Mouse (Mus musculus) megakaryocyte-erythroid progenitor cell, adult 5-6 weeks (primary cell): ENCODE measurements around the gene Grid1. TPM values are rescaled to one million over a fixed set of nuclear protein-coding genes. Genes with fewer than 3 reads are reported as not detected.

Experiments used
- ATAC-seq: replicated peaks from 2 replicates; pipeline ENCODE4 v1.8.0; 2016; ENCODE audit warnings: mild to moderate bottlenecking, inconsistent platforms; ENCODE audit not compliant: severe bottlenecking, poor library complexity, low FRiP score, low TSS enrichment
- total RNA-seq, 2 experiments: library from RNA; stranded (forward) in 1 of 2; stranded (reverse) in 1 of 2; fragments of 200-1000, 215-1000 nt in 1 of 2; fragments of >200 nt in 1 of 2; fragmentation: Nextera tagmentation in 1 of 2; gene quantifications; 2 replicates each; pipeline ENCODE4 v1.2.3; 2014 to 2017

Gene Grid1
- total RNA-seq, 2 experiments from 2014 or later = not detected

DNA sequence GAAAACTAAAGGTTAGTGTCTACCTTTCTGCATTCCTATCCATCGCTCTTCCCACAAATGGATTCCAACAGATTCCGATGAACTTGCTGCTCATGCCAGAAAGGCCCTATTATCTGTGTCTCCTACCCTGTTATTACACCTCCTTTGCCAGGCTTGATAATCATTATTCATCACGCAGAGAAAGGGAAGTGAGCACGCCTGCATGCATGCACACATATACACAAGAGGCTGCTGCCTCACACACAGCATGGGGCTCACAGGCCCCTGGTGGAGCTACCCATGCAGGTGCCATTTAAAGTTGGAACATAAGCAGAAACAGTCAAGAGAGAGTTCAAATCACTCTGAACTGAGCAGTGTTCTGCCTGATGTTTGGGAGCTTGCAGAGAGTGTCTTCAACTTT is 450.4 kb downstream of the Grid1 start:
- no peak for ATAC-seq

DNA sequence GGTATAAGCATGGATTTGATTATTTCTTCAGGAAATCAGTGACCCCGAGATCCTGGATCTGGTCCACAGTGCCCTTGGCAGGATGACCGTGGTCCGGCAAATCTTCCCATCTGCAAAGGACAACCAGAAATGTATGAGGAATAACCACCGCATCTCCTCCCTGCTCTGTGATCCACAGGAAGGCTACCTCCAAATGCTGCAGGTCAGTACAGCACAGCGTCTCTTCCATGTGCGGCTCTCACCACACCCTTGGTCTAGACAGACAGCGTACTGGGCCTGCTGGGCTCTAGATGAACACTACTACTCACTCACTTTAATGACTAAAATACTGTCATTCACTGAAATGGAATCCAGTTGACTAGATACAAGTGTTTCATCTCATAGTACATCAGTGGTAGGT is 489.3 kb downstream of the Grid1 start:
- no peak for ATAC-seq

DNA sequence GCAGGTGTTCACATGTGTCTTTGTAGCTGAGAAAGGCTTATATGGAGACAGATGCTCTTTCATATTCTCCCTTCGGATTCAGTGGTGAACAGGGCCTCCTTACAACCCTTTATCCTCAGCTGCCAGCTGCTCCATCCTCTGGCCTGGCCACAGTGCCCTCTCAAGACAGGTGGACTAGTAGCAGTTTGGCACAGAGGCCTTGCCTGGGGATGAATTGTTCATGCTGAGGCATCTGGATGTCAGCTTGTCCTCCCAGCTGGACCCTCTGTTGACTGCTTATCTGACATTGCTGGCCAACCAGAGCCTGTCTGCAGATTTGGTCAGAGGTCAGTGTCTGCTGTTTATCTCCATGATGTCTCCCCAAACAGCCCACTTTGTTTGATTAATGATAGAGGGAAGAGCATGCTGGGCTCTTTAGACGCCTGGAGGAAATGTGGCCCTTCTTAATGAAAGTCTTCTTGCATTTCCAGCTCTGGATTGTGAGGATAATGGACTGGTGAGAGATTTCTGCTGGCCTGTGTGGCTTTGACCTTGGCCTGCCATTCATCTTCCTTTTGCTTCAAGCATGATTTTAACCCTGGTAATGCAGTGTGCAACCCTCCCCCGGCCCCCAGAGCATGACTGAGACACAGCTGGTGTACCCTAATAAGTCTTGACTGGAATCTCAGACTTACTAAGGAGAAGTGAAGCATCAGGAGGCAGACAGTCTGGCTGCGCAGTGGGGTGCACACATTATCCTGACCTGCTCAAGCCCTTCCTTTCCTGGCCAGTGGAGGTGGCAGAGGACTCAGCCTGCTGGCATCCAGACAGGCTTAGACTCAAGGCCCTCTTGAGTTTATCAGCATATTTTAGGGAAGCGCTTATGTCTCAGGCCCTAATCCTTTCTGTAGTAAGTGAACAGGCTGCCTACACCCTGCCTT is 493.7 kb downstream of the Grid1 start:
- no peak for ATAC-seq

DNA sequence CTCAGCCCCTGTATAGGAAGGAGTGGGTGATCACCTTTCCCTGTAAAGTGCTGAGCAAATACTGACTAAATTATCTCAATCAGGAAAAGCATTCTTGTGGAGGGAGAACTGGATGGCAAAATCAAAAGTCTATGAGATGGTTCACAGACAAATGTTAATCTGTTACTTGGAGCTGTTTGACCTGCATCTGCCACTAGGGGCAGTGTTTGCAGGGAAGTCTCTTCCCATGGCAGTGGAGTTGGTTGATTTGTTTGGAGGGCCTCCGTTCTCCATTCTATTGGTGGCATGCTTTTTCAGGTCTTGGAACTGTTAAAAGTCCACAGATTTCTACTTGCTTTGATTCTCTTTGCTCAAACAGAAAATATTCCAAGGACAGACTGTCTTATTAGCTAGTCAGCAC is 506.4 kb downstream of the Grid1 start:
- no peak for ATAC-seq

DNA sequence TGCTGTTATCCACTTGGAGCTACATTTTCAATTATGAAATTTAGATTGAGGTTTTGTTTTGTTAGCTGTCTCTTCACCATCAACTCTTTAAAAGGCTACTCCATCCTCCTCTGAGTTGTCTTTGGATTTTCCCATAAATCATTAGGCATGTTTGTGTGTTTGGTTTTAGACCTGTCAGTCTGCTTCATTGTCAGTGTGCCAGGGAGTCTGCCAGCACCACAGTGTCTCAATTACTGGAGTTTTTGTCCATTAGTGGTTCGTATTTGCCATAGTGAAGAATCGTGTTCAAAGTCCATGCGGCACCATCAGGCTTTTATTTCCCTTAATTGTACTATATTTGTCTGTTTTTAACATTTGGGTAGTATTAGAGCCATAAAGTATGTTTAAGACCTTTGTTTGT is 516.7 kb downstream of the Grid1 start:
- no peak for ATAC-seq

DNA sequence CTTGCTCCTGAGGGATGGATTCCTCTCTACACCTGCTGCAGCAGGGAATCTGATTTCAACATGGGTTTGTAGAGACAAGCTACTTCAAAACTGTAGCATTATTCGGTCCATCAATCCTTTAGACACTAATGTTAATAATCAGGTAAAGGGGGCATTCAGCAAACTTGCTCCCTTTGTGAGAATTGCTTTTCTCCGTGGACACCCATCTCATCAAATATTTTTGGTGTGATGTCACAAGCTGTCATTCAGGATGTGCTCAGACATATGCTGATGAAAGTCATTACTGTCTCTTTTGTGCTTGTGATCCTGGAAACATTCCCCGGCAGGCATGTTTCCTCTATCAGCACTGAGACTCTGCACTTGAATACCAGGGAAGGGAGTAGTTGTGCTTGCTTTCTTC is 536.1 kb downstream of the Grid1 start:
- ATAC-seq = no peak

DNA sequence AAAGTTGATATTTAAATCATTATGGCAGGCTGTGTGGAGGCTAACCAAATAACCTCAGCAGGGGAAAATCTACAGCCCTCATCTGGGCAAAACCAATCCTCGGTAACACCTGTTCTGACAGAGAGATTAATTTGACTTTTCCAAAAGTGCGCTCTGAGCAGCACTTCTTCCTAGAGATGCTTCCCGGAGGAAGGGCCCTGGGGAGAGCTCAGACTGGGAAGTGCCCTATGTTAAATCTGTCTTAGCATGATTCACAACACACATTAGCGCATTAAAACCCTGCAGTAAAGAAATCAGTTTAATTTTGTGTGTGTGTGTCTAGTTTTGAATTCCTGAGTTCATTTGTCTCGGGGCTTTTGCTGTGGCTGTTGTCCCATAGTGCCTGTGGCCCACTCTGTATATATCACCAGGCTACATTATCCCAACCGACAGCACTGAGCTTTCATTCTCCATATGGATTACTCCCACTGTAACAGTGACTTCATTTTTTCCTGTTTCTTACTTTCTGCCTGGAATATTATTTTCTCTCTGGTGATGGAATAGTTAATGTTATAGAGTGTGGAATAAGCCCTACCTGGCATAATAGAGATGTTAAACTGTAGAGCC is 536.7 kb downstream of the Grid1 start:
- ATAC-seq = no peak

DNA sequence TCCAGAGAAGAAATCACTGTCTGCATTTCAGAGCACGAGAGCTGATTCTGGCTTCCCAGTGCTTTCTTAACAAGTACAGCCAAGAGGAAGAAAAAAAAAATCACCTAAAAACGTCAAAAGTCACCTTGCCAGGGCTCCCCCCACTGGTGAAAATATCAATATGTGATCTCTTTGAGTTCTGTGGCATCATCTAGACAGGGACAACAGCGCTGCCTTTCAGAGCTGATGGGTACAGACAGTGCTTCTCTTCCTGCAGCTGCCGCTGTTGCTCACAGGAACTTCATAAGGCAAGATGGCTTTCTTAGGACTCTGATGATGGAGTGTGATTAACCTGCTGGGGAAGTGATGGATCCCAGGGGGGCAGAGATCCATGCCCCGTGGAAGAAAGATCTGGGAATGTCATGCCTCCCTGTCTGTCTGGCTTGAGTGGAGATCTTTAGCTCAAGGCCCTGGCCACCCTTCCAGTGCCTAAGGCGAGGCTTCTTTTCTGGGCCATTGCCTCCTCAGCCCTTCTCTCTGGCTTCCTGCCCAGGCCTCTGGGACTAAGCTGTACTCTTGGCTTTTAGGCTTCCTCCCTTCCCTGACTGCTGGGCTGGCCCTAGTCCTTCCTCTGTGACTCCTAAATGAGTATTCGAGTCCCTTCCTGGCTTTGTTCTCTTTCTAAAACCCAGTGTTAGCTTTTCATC is 538.4 kb downstream of the Grid1 start:
- ATAC-seq = no peak

DNA sequence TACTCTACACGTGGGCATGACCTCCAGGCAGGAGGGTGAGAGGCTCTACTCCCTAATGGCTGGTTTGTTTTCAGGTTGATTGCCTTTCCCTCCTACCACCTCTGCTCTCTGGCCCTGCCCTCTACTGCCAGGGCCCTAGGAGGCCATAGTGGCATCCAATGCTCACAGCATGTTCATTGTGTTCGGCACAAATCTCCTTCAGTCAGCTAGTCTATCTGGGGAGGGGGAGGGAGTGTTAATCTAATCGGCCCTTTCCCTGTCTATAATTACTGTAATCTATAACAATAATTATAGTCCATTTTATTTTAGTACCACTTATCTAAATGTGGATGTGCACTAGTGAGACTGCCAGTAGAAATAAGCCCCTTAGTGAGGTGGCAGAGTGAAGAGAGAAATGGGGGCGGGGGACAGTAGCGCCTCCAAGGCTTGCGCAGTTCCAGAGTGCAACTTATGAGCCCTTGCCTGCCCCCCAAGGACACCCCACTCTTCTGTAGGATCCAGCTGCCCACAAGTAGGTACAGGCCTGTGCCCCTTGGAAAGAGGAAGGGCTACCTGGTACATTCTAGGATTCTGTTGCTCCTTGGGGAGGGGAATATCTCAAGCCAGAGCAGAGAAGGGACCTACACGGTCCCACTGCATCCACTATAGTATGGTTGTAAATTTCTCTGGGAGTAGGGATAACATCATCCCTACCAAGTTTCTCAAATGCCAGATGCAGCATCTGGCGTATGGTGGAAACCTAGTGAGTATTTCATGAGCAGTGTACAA is 545.5 kb downstream of the Grid1 start:
- ATAC-seq = no peak

DNA sequence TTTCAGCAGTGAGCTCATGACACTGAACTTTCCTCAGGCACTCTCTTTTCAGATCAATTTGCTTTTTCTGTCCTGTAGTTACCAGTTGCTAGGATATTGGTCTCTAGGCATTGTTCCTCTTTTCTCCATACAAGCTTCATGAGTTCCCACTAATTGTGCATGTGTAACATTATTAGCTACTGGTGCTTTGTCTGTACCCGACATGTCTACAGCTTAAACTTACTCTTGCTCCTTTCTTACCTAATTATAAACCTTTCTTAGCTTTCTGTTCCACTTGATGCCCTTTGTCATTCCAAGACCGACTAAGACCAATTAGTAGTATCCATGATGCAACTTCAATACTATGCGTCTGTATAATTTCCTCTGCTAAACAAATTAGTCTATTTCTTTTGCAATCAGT is 554.5 kb downstream of the Grid1 start:
- ATAC-seq = no peak

DNA sequence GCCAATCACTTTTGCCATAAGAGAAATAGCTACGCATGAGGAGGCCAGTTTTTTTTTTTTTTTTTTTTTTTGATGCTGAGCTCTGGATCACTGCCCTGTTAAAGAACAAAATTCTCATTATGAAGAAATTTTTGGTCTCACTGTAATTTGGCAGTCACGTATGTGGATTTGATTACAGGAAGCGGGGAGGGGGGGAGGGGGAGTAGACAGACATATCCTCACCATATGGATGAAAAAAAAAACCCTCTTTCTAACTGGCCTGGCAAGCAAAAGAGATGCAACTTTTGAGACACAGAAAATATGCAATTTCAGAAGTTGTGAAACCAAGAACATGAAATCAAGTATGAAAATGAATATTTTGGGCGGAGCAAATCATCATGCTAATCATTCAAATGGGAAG is 573.7 kb downstream of the Grid1 start:
- ATAC-seq = no peak

DNA sequence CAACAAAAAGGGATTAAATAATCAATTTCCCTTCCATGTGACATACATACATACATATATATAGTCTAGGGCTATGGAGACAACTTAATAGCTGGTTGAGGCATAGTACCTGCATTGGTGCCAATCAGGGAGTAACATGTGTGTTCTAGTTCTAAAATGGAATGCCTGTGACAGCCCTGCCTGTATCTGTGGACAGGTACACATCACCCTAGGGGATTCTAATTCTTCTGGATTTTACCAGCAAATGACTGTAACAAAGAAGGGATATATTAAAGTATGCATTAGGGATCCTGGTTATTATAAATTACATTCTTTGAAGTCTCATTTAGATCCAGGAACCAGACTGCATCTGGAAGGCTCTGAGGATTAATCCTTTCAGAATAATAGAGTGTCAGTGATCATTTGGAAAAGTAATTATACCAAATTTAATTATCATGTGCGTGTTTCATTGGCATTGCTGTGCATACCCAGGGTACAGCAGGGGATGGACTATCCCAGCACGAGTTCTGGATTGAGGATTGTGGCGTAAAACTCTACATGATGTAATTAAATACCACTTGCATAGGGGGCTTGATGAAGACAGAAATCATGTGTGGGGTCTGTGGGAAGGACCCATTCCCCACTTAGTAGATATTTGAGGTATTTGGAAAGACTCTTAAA is 584.5 kb downstream of the Grid1 start:
- ATAC-seq = no peak

DNA sequence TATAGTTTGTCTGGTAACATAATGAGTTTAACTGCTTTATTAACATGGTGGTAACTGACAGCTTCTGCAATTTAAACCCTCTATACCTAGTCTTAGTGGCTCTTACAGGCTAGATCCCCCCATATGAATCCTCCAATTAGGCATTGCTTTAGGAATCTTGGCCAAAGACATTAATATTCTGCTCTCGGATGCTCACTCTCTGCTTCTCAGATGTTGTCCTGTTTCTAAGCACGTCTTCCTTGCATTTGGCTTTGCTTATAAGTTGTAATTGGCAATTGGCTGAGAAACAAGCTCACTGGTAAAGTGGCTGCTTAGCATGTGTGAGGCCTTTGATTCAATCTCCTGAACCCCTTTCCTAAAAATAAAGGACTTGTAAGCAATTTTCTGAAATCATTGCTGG is 610.4 kb downstream of the Grid1 start:
- no peak for ATAC-seq

DNA sequence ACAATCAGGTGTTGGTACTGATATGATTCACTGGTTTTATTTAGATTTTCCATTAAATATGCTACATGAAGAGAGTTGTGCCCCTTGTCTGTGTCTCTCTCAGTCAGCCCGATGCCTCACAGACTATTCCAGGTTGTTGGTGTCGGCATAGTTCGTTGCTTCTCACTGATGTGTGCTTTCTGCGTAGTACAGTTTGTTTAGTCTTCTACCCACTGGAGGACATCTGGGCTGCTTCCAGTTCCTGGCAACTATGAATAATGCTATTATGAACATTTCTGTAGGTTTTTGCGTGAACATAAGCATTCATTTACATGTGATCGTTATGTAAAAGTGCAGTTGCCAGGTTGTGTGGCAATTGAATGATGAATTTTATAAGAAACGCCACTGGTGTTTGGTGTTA is 633.8 kb downstream of the Grid1 start:
- no peak for ATAC-seq

DNA sequence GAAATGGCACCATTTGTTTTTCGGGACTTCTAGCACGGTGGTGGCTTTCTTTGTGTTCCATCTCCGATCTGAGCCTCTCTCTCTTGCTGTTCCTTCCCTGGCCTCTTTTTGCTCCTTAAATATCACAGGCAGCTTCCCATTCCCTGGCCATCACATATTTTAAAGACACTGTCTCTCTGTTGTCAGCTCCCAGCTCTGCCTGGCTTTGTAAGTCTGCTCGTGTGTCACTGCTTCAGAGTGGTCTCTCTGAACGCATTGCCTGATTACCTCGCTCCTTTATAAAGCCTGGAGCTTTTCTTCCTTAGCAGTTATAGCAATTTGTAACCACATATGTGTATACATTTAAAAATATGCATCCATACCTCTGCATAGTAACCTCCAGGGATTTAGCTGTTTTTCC is 648.3 kb downstream of the Grid1 start:
- ATAC-seq = no peak

DNA sequence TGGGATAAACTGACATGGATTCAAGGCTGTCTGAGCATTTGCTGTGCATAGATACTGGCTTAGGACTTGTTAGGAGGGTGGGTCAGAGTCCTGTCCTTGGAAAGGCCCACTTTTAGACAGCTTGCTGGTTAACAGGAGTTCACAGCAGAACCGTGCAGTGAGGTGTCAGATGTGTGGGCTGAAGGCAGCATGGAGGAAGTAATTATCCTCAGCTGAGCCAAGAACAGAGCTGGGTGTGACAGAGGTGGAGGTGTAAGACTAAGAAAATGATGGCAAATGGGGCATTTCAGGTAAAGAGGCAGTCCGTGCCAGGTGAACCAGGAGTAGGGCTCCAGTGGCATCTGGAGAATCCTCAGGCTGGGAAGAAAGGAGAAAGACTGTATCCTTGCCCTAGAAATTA is 666.1 kb downstream of the Grid1 start:
- ATAC-seq = no peak

DNA sequence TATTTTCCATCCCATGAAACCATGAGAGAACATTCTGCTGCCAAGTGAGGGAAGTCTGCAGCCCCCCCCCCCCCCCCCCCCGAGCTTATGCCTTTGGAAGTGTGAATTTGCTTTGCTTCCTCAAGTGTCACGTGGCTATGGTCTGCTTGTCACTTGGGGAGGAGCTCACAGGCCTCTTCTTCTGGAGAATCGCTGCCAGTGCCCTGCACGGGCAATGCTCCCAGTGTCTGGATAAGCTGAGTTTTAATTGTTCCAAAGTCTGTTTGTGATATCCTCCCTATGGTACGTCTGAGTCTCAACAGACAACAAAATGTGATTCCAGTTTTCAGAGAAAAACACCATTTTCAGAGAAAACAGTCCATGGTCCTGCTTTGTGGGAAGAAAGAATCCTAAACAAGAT is 682.4 kb downstream of the Grid1 start:
- ATAC-seq = no peak

DNA sequence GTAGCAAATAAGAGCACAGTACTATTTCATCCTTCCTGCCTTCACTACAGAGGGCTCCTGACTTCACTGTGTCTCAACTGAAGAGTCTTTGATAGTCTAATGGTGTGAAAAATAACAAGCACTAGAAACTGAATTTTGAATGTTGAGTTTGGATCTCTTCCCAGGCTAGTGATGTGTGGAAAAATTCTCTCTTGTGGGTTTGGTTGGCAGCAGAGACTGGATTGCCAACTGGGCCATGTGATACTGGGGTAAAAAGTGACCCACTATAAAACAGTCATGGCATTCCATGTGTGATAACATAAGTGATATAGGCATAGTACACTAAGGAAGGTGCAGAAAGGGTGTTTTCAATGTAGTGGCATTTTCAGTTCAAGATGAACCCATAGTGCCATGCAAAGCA is 699.5 kb downstream of the Grid1 start:
- no peak for ATAC-seq

DNA sequence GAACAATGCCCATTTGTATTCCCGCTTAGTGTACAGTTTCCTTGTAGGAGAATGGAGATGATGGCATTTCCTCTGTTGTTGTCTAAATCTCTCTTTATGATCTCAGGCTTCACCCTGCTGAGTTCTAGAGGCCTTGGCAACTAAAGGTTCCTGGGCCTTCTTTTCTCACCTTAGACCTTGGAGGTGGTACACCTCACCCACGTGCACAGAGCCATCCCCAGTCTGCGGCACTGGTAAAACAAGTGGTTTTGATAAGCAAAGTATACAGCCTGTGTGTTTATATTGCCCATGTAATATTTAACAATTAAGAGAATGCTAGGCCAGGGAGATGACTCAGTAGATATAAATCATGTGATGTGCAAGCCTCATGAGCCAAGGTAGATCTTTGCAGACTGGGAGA is 718.9 kb downstream of the Grid1 start:
- no peak for ATAC-seq
